Mouse (Mus musculus) left cerebral cortex, postnatal 14 days (tissue): ENCODE measurements at regions not wholly inside any gene's neighbourhood (a gene's known extent, or its start where the extent isn't known, plus 50 kb on each side); places are given as distances from the start of the nearest gene placed in this dataset.
"Not testable (repeated sequence)": the region's sequence is repeated elsewhere in the genome, so short reads cannot be mapped to it uniquely, and the experiment has no call there.

ENCODE experiments used
- DNase-seq, 2 experiments: peaks; one replicate each; pipeline ENCODE4 v3.0.0; 2021 to 2022; ENCODE audit warnings: low spot score in 2 of 2, mixed read lengths in 1 of 2
- intact Hi-C: fragments of 180-260 bp; cut with DNase I; formaldehyde crosslinking; loops from one replicate; pipeline ENCODE4 v1.15.1; 2025

GRCm38 (mm10) chr2:109402556-109402955 lies 122.0 kb upstream of the Mettl15 start:
- DNase-seq, result no peak
- intact Hi-C loops, result no loop called here

GRCm38 (mm10) chr2:109404262-109404661 lies 123.7 kb upstream of the Mettl15 start:
- DNase-seq, result no peak
- intact Hi-C loops, result no loop called here

- no peak for DNase-seq
- intact Hi-C loops, result no loop called here
These were observed 126.1 kb upstream of the Mettl15 start for GRCm38 (mm10) chr2:109406591-109407079.

- intact Hi-C loops, result no loop called here
- no peak for DNase-seq
These were observed 139.6 kb upstream of the Mettl15 start for GRCm38 (mm10) chr2:109420098-109420497.

- intact Hi-C loops, result no loop called here
- DNase-seq, result no peak
These were observed 150.6 kb upstream of the Mettl15 start for GRCm38 (mm10) chr2:109431183-109431582.

GRCm38 (mm10) chr2:109442551-109443120 lies 162.1 kb upstream of the Mettl15 start:
- intact Hi-C loops, result no loop called here

GRCm38 (mm10) chr2:109443521-109444066 lies 163.0 kb upstream of the Mettl15 start:
- peak in 1 of 2 experiments; percentile 2 for DNase-seq

More at GRCm38 (mm10) chr2:109442551-109443120, 162.1 kb upstream of the Mettl15 start:
- DNase-seq, result no peak

GRCm38 (mm10) chr2:109462246-109462645 lies 181.7 kb upstream of the Mettl15 start:
- DNase-seq, intact Hi-C loops: not testable (repeated sequence)

More at GRCm38 (mm10) chr2:109443521-109444066, 163.0 kb upstream of the Mettl15 start:
- intact Hi-C loops, result no loop called here

- DNase-seq, result no peak
- intact Hi-C loops, result no loop called here
These were observed 190.2 kb upstream of the Bdnf start for GRCm38 (mm10) chr2:109484306-109484705.

- intact Hi-C loops, result no loop called here
- no peak for DNase-seq
These were observed 186.9 kb upstream of the Bdnf start for GRCm38 (mm10) chr2:109487591-109487990.

GRCm38 (mm10) chr2:109502186-109502585 lies 172.3 kb upstream of the Bdnf start:
- peak; percentile 14 to 33 for DNase-seq
- intact Hi-C loops, result no loop called here

- intact Hi-C loops, result no loop called here
- no peak for DNase-seq
These were observed 169.6 kb upstream of the Bdnf start for GRCm38 (mm10) chr2:109504906-109505305.

GRCm38 (mm10) chr2:109510070-109510979 lies 164.2 kb upstream of the Bdnf start:
- DNase-seq, result no peak
- intact Hi-C loops, result no loop called here

- intact Hi-C loops, result no loop called here
- no peak for DNase-seq
These were observed 163.4 kb upstream of the Bdnf start for GRCm38 (mm10) chr2:109511142-109511541.

GRCm38 (mm10) chr2:109519261-109519660 lies 155.2 kb upstream of the Bdnf start:
- DNase-seq, result no peak
- intact Hi-C loops, result no loop called here

GRCm38 (mm10) chr2:109520471-109520870 lies 154.0 kb upstream of the Bdnf start:
- DNase-seq, result no peak
- intact Hi-C loops, result no loop called here

GRCm38 (mm10) chr2:109539519-109539918 lies 135.0 kb upstream of the Bdnf start:
- no peak for DNase-seq
- intact Hi-C loops, result no loop called here

GRCm38 (mm10) chr2:109546486-109547115 lies 127.9 kb upstream of the Bdnf start:
- no peak for DNase-seq
- intact Hi-C loops, result no loop called here

GRCm38 (mm10) chr2:109554644-109555043 lies 119.9 kb upstream of the Bdnf start:
- intact Hi-C loops, result no loop called here
- DNase-seq, result no peak
